Mouse (Mus musculus): ENCODE data around the gene Rai2. TPM values are rescaled to one million over a fixed set of nuclear protein-coding genes. Genes with fewer than 3 reads are reported as not detected.

Rai2 gene
- polyA plus RNA-seq, 1 experiment from 2014 or later, result 2.5 TPM

- Histone ChIP-seq H3K4me1 (ENCODE audit: control insufficient read depth, insufficient read depth, low read length) (no peaks in the 10 kb centered on the region), H3K4me3 (ENCODE audit: low read length) (no peak overlapping the region), H3K9ac (ENCODE audit: low read length) (no peak overlapping the region), H3K27me3 (ENCODE audit: control insufficient read depth, insufficient read depth, low read length) (peaks cover 2% of the 10 kb centered on the region; the same call in 1 of the 2 replicates), H3K9me3 (replicated peaks; ENCODE audit: control insufficient read depth, low read length) (no peaks in the 10 kb centered on the region), H3K4me2 (ENCODE audit: low read depth, low read length) (no peak overlapping the region), H3K36me3 (ENCODE audit: control insufficient read depth, insufficient read depth) (no peaks in the 10 kb centered on the region), H3K27ac (ENCODE audit: low read length) (no peak overlapping the region)
- ATAC-seq (replicated peaks; ENCODE audit: extremely low read depth, insufficient read depth, low FRiP score), result no peak
These were observed 13.2 kb downstream of the Rai2 start for GRCm38 (mm10) chrX:161730026-161730425.

DNA sequence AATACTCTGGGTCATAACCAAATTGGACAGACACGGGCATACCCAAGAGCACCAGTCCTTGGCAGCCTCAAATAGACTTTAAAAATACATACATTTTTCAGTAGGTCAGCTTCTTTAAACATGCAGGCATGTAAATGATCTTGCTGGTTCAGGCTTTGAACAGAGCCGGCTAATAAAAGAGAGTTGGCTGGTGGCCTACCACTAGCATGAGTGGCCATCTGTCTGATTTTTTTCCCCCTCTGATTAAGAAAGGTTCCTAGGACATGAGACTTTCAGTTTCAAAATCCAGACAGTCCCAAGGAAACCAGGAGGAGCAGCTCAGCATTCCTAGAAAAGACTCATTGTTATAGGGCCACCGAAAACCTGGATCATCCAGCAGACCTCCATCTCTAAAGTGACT is 15.0 kb downstream of the Rai2 start:
- no peaks in the 10 kb centered on the region for H3K36me3 ChIP-seq (ENCODE audit: control insufficient read depth, insufficient read depth)
- no peak overlapping the region for H3K9ac ChIP-seq (ENCODE audit: low read length)
- H3K4me1 ChIP-seq (ENCODE audit: control insufficient read depth, insufficient read depth, low read length), result no peaks in the 10 kb centered on the region
- H3K4me3 ChIP-seq (ENCODE audit: low read length), result no peak overlapping the region
- no peaks in the 10 kb centered on the region for H3K27me3 ChIP-seq (ENCODE audit: control insufficient read depth, insufficient read depth, low read length)
- ATAC-seq (replicated peaks; ENCODE audit: extremely low read depth, insufficient read depth, low FRiP score), result no peak
- no peak overlapping the region for H3K4me2 ChIP-seq (ENCODE audit: low read depth, low read length)
- WGBS, result 78% methylated on average over 3 of the region's 3 CpGs
- no peak overlapping the region for H3K27ac ChIP-seq (ENCODE audit: low read length)
- no peaks in the 10 kb centered on the region for H3K9me3 ChIP-seq (replicated peaks; ENCODE audit: control insufficient read depth, low read length)

- H3K4me1 ChIP-seq (ENCODE audit: control insufficient read depth, insufficient read depth, low read length), result no peaks in the 10 kb centered on the region
- no peak overlapping the region for H3K27ac ChIP-seq (ENCODE audit: low read length)
- 64% methylated on average over 12 of the region's 12 CpGs for WGBS
- ATAC-seq (replicated peaks; ENCODE audit: extremely low read depth, insufficient read depth, low FRiP score), result no peak
- H3K4me3 ChIP-seq (ENCODE audit: low read length), result no peak overlapping the region
- no peaks in the 10 kb centered on the region for H3K27me3 ChIP-seq (ENCODE audit: control insufficient read depth, insufficient read depth, low read length)
- no peaks in the 10 kb centered on the region for H3K9me3 ChIP-seq (replicated peaks; ENCODE audit: control insufficient read depth, low read length)
- no peak overlapping the region for H3K4me2 ChIP-seq (ENCODE audit: low read depth, low read length)
- no peak overlapping the region for H3K9ac ChIP-seq (ENCODE audit: low read length)
- H3K36me3 ChIP-seq (ENCODE audit: control insufficient read depth, insufficient read depth), result no peaks in the 10 kb centered on the region
These were observed 16.9 kb downstream of the Rai2 start for GRCm38 (mm10) chrX:161733581-161734309.

DNA sequence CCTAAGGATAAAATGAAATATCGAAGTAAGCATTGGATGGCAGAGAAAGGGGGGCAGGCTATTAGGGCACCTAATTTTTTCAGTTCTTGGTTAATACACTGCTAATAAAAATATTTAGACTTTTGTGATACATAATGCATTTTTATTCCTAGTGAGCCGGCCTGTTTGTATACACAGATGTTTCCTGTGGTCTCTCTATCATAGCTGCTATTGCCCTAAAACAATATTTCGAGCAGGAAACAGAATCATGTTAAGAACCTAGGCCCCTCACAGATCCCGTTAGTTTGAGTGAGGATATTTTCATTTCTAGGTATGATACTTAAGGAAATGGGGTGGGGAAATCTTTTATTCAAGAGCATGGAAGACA is 17.4 kb downstream of the Rai2 start:
- no peaks in the 10 kb centered on the region for H3K9me3 ChIP-seq (replicated peaks; ENCODE audit: control insufficient read depth, low read length)
- WGBS, result 69% methylated on average over 4 of the region's 4 CpGs
- H3K4me2 ChIP-seq (ENCODE audit: low read depth, low read length), result no peak overlapping the region
- H3K4me3 ChIP-seq (ENCODE audit: low read length), result no peak overlapping the region
- no peak overlapping the region for H3K27ac ChIP-seq (ENCODE audit: low read length)
- H3K27me3 ChIP-seq (ENCODE audit: control insufficient read depth, insufficient read depth, low read length), result no peaks in the 10 kb centered on the region
- ATAC-seq (replicated peaks; ENCODE audit: extremely low read depth, insufficient read depth, low FRiP score), result no peak
- H3K4me1 ChIP-seq (ENCODE audit: control insufficient read depth, insufficient read depth, low read length), result no peaks in the 10 kb centered on the region
- H3K36me3 ChIP-seq (ENCODE audit: control insufficient read depth, insufficient read depth), result no peaks in the 10 kb centered on the region
- H3K9ac ChIP-seq (ENCODE audit: low read length), result no peak overlapping the region

GRCm38 (mm10) chrX:161739374-161739773 is 22.5 kb downstream of the Rai2 start:
- no peak for ATAC-seq (replicated peaks; ENCODE audit: extremely low read depth, insufficient read depth, low FRiP score)
- H3K36me3 ChIP-seq (ENCODE audit: control insufficient read depth, insufficient read depth), result no peaks in the 10 kb centered on the region
- H3K9ac ChIP-seq (ENCODE audit: low read length), result no peak overlapping the region
- no peak overlapping the region for H3K4me2 ChIP-seq (ENCODE audit: low read depth, low read length)
- no peak overlapping the region for H3K4me3 ChIP-seq (ENCODE audit: low read length)
- WGBS, result 78% methylated on average over 1 of the region's 1 CpGs
- H3K27ac ChIP-seq (ENCODE audit: low read length), result no peak overlapping the region
- peaks cover 2% of the 10 kb centered on the region; the same call in 1 of the 2 replicates for H3K27me3 ChIP-seq (ENCODE audit: control insufficient read depth, insufficient read depth, low read length)
- no peaks in the 10 kb centered on the region for H3K9me3 ChIP-seq (replicated peaks; ENCODE audit: control insufficient read depth, low read length)
- no peaks in the 10 kb centered on the region for H3K4me1 ChIP-seq (ENCODE audit: control insufficient read depth, insufficient read depth, low read length)

DNA sequence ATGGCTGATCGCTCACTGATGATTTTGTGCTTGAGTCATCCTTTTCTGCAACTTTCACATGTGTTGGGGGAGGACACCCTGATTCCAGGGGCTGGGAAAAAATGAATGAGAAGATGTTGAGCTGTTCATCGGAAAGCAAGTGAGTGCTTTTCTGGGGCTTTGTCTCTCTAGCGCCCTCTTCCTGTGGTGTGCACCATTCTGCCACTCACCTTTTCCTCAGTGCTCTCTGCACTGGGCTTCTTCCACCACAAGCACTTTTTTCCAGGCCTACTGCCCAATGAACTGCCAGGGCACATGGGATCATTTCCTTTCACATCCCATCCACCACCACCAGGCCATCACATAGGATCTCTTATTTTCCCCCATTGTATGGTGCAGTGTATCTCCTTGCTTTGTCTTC is 26.2 kb downstream of the Rai2 start:
- no peak for ATAC-seq (replicated peaks; ENCODE audit: extremely low read depth, insufficient read depth, low FRiP score)
- Histone ChIP-seq H3K4me2 (ENCODE audit: low read depth, low read length) (no peak overlapping the region), H3K36me3 (ENCODE audit: control insufficient read depth, insufficient read depth) (no peaks in the 10 kb centered on the region), H3K9ac (ENCODE audit: low read length) (no peak overlapping the region), H3K27ac (ENCODE audit: low read length) (no peak overlapping the region), H3K4me1 (ENCODE audit: control insufficient read depth, insufficient read depth, low read length) (no peaks in the 10 kb centered on the region), H3K4me3 (ENCODE audit: low read length) (no peak overlapping the region), H3K27me3 (ENCODE audit: control insufficient read depth, insufficient read depth, low read length) (peaks cover 2% of the 10 kb centered on the region; the same call in 1 of the 2 replicates), H3K9me3 (replicated peaks; ENCODE audit: control insufficient read depth, low read length) (no peaks in the 10 kb centered on the region)
- WGBS, result 46% methylated on average over 3 of the region's 3 CpGs

DNA sequence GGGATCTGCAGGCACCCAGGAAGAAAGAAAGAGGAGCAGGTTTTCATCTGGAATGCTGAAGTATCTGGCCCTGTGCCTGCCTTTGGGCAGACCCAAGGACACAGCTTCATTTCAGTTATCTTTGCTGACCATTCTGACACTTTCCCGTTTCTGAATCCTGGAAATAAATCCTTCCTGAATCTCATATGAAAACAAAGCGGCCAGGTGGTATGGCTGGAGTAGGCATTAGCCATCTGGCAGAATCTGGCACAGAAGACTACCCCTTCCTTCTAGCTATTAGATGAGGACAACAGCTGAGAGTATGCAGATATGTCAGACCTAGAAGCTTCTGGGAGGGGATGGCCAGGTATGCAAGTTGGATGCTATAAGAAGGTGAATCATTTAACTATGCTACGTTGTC is 28.4 kb downstream of the Rai2 start:
- no peak for ATAC-seq (replicated peaks; ENCODE audit: extremely low read depth, insufficient read depth, low FRiP score)
- Histone ChIP-seq H3K4me3 (ENCODE audit: low read length) (no peak overlapping the region), H3K27me3 (ENCODE audit: control insufficient read depth, insufficient read depth, low read length) (peaks cover 4% of the 10 kb centered on the region; the same call in 1 of the 2 replicates), H3K9ac (ENCODE audit: low read length) (no peak overlapping the region), H3K36me3 (ENCODE audit: control insufficient read depth, insufficient read depth) (no peaks in the 10 kb centered on the region), H3K4me1 (ENCODE audit: control insufficient read depth, insufficient read depth, low read length) (no peaks in the 10 kb centered on the region), H3K9me3 (replicated peaks; ENCODE audit: control insufficient read depth, low read length) (no peaks in the 10 kb centered on the region), H3K27ac (ENCODE audit: low read length) (no peak overlapping the region), H3K4me2 (ENCODE audit: low read depth, low read length) (no peak overlapping the region)
- 76% methylated on average over 3 of the region's 3 CpGs for WGBS

- no peak overlapping the region for H3K4me3 ChIP-seq (ENCODE audit: low read length)
- ATAC-seq (replicated peaks; ENCODE audit: extremely low read depth, insufficient read depth, low FRiP score), result no peak
- H3K27me3 ChIP-seq (ENCODE audit: control insufficient read depth, insufficient read depth, low read length), result 0 out of 2 replicates have a peak, but pooled peaks cover 2% of the 10 kb centered on the region
- no peak overlapping the region for H3K27ac ChIP-seq (ENCODE audit: low read length)
- WGBS, result 50% methylated on average over 2 of the region's 2 CpGs
- H3K4me2 ChIP-seq (ENCODE audit: low read depth, low read length), result no peak overlapping the region
- H3K4me1 ChIP-seq (ENCODE audit: control insufficient read depth, insufficient read depth, low read length), result no peaks in the 10 kb centered on the region
- H3K9me3 ChIP-seq (replicated peaks; ENCODE audit: control insufficient read depth, low read length), result no peaks in the 10 kb centered on the region
- no peaks in the 10 kb centered on the region for H3K36me3 ChIP-seq (ENCODE audit: control insufficient read depth, insufficient read depth)
- H3K9ac ChIP-seq (ENCODE audit: low read length), result no peak overlapping the region
These were observed 30.5 kb downstream of the Rai2 start for GRCm38 (mm10) chrX:161747337-161747736.

- ATAC-seq (replicated peaks; ENCODE audit: extremely low read depth, insufficient read depth, low FRiP score), result no peak
- Histone ChIP-seq H3K4me2 (ENCODE audit: low read depth, low read length) (no peak overlapping the region), H3K4me1 (ENCODE audit: control insufficient read depth, insufficient read depth, low read length) (no peaks in the 10 kb centered on the region), H3K4me3 (ENCODE audit: low read length) (no peak overlapping the region), H3K36me3 (ENCODE audit: control insufficient read depth, insufficient read depth) (no peaks in the 10 kb centered on the region), H3K9ac (ENCODE audit: low read length) (no peak overlapping the region), H3K27me3 (ENCODE audit: control insufficient read depth, insufficient read depth, low read length) (0 out of 2 replicates have a peak, but pooled peaks cover 1% of the 10 kb centered on the region), H3K27ac (ENCODE audit: low read length) (no peak overlapping the region), H3K9me3 (replicated peaks; ENCODE audit: control insufficient read depth, low read length) (no peaks in the 10 kb centered on the region)
- WGBS, result 83% methylated on average over 2 of the region's 2 CpGs
These were observed 36.6 kb downstream of the Rai2 start for GRCm38 (mm10) chrX:161753514-161753913.
